Mouse (Mus musculus) kidney, adult 2 months (tissue): ENCODE results near the gene Kbtbd4.

Experiments
- CTCF ChIP-seq: fragments of 200-500 bp; conservative IDR thresholded peaks from 2 replicates; pipeline ENCODE4 v1.5.1; 2011; ENCODE audit warnings: low read depth, mild to moderate bottlenecking, control low read depth, low read length, moderate library complexity, mixed read lengths; ENCODE audit not compliant: insufficient read depth, insufficient read length
- POLR2A ChIP-seq: fragments of 200-500 bp; IDR thresholded peaks from one replicate; pipeline ENCODE4 v1.6.1; 2011; ENCODE audit warnings: low read depth, low read length, control low read depth

DNA sequence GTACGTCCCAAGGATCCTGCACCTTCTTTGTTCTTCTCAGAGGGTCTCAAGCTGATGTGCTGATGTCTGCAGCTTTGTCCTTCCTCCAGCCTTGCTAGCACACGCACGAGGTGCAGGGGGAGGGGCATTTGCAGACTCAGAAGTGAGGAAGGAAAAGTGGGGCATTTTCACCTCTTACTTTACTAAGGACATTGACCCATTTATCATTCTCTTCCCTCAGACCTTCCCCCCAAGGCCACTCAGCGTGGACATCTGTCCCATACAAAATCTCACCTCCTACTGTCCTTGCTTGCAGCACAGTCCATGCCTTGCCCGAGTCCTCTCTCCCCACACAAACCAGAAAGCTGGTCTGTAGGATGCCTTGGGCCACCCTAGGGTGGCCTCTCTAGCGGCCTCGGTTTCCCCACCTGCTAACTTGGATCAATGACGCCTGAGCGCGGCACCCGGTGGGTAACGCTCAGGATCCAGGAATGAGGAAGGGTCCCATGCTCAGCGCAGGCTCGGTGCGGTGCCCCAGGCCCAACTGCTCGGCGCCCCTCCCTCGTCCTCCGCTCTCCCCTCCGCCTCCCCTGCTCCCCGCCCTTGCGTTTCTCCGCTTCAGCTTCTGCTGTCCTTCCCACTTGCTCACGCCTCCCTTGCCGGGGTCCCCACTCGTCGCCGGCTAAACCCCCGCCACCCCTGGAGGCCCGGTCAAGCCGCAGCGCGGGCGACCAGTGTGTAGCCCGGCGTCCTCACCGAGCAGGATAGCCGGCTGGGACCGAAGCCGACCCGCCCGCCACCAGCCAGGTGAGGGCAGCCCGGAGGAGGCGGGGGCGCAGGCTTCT, 19.1 kb upstream of the Kbtbd4 start, which contains the start of gene C1qtnf4:
- no peak for TF ChIP-seq POLR2A
- no peak for TF ChIP-seq CTCF
